Mouse (Mus musculus): ENCODE measurements around the gene Gpr26.

Gene Gpr26

DNA sequence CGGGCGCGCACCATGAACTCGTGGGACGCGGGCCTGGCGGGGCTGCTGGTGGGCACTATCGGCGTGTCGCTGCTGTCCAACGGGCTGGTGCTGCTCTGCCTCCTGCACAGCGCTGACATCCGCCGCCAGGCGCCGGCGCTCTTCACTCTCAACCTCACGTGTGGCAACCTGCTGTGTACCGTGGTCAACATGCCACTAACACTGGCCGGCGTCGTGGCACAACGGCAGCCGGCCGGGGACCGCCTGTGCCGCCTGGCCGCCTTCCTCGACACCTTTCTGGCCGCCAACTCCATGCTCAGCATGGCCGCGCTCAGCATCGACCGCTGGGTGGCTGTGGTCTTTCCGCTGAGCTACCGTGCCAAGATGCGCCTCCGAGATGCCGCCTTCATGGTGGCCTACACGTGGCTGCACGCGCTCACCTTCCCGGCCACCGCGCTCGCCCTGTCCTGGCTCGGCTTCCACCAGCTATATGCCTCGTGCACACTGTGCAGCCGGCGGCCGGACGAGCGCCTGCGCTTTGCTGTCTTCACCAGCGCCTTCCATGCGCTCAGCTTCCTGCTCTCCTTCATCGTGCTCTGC, 745 bp downstream of the Gpr26 start:
- Histone ChIP-seq H3K9me3 (ENCODE audit: low read length) (peaks cover 13% of the 10 kb centered on the region; the same call in 1 of the 2 replicates), H3K4me3 (replicated peaks; ENCODE audit: low read length) (peak overlapping the region; percentile 74), H3K36me3 (ENCODE audit: insufficient read depth, low read length) (no peaks in the 10 kb centered on the region), H3K4me1 (replicated peaks; ENCODE audit: low read depth, low read length) (peaks cover 3% of the 10 kb centered on the region), H3K27me3 (ENCODE audit: insufficient read depth, low read length) (peaks cover 77% of the 10 kb centered on the region)
- TF ChIP-seq CTCF (conservative IDR thresholded peaks at IDR 0.05; ENCODE audit: low read length) (no peak), POU5F1 (IDR thresholded peaks at IDR 0.05; ENCODE audit: borderline replicate concordance, low read length) (no peak), NANOG (IDR thresholded peaks at IDR 0.05; ENCODE audit: borderline replicate concordance, low read length) (no peak)

DNA sequence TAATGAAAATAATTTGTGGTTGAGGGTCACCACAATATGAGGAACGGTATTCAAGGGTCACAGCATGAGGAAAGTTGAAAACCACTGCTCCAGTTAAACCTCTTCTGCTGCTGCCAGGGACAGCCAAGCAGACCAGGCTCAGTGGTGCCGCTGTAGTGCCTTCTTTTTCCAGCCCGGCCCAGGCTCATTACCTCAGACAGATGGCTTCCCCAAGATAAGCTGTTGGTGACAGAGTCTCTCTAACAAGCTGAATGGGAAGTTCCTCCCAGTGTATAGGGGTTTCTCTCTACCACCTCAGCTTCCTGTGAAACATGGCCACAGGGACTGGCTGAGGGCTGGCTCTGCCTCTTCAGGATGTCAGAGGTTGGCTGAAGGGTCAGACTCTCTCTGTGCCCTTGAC, 4.0 kb downstream of the Gpr26 start:
- H3K27me3 ChIP-seq (ENCODE audit: insufficient read depth, low read length): peaks cover 75% of the 10 kb centered on the region
- no peak overlapping the region for H3K4me3 ChIP-seq (replicated peaks; ENCODE audit: low read length)
- H3K36me3 ChIP-seq (ENCODE audit: insufficient read depth, low read length): no peaks in the 10 kb centered on the region
- peaks cover 15% of the 10 kb centered on the region; the same call in 1 of the 2 replicates for H3K9me3 ChIP-seq (ENCODE audit: low read length)
- TF ChIP-seq CTCF (conservative IDR thresholded peaks at IDR 0.05; ENCODE audit: low read length): no peak
- peaks cover 3% of the 10 kb centered on the region for H3K4me1 ChIP-seq (replicated peaks; ENCODE audit: low read depth, low read length)

DNA sequence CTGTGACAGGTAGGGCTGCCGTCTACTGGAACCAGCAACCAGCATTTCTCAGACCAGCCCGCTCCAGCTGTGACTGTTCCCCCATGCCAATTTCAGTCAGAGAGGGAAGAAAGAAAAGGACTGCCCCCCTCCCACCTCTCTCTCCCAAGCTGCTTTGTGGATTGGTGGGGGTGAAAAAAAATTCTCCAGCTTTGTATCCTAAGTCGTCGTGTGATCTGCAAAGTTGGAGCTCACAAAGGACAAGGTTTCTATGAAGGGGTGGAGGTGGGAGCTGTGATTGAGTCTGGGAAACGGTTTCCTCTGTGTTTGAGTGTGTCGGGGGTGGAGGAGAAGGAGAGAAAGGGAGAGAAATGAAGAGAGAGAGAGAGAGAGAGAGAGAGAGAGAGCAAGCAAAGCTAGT, 9.6 kb downstream of the Gpr26 start:
- Histone ChIP-seq H3K4me1 (replicated peaks; ENCODE audit: low read depth, low read length) (no peaks in the 10 kb centered on the region), H3K9me3 (ENCODE audit: low read length) (0 out of 2 replicates have a peak, but pooled peaks cover 2% of the 10 kb centered on the region), H3K36me3 (ENCODE audit: insufficient read depth, low read length) (no peaks in the 10 kb centered on the region), H3K27me3 (ENCODE audit: insufficient read depth, low read length) (peaks cover 40% of the 10 kb centered on the region), H3K4me3 (replicated peaks; ENCODE audit: low read length) (no peak overlapping the region)
- TF ChIP-seq NANOG (IDR thresholded peaks at IDR 0.05; ENCODE audit: borderline replicate concordance, low read length) (no peak), POU5F1 (IDR thresholded peaks at IDR 0.05; ENCODE audit: borderline replicate concordance, low read length) (no peak), CTCF (conservative IDR thresholded peaks at IDR 0.05; ENCODE audit: low read length) (no peak)

DNA sequence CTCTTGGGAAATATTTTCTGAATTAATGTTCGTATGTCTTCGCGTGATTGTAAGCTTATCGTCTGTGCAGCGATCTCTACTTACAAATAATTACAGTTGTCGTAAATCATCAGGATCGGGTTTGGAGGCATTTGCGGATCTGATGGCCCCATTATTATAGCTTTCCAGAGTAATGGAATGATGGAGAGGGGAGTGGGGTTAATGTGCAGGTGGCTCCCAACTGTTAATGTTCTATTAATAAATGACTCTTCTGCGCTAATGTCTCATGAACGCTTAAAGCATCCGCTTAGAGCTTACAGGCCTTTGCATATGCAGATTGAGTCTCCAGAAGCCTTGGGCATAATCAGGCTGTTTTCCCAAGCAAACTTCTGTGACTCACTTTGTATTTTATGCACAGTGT, 12.3 kb downstream of the Gpr26 start:
- Histone ChIP-seq H3K9me3 (ENCODE audit: low read length) (peaks cover 4% of the 10 kb centered on the region; the same call in 1 of the 2 replicates), H3K36me3 (ENCODE audit: insufficient read depth, low read length) (no peaks in the 10 kb centered on the region), H3K4me1 (replicated peaks; ENCODE audit: low read depth, low read length) (no peaks in the 10 kb centered on the region), H3K4me3 (replicated peaks; ENCODE audit: low read length) (no peak overlapping the region), H3K27me3 (ENCODE audit: insufficient read depth, low read length) (peaks cover 27% of the 10 kb centered on the region)
- no peak for TF ChIP-seq POU5F1 (IDR thresholded peaks at IDR 0.05; ENCODE audit: borderline replicate concordance, low read length)
- TF ChIP-seq NANOG (IDR thresholded peaks at IDR 0.05; ENCODE audit: borderline replicate concordance, low read length): no peak
- TF ChIP-seq CTCF (conservative IDR thresholded peaks at IDR 0.05; ENCODE audit: low read length): no peak

DNA sequence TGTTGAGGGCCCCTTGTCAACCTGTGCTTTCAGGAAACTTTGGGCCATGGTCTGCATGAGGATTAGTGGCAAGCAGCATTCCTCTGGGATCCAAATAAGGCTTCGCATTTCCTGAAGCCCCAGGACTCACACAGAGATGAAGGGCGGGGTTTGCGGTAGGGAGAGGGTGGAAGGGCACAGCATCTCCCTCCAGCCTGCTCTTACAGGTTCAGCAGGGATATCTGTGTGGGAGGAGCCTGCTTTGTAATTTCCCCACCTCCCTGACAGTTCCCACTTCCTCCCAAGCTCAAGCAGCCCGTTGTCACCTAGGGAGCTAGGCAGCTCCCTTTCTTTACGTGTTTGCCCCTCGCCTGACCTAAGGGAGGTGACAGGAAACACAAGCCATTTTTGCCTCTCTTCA, 22.8 kb downstream of the Gpr26 start:
- H3K27me3 ChIP-seq (ENCODE audit: insufficient read depth, low read length): no peaks in the 10 kb centered on the region
- H3K36me3 ChIP-seq (ENCODE audit: insufficient read depth, low read length): no peaks in the 10 kb centered on the region
- peaks cover 50% of the 10 kb centered on the region for H3K9me3 ChIP-seq (ENCODE audit: low read length)
- H3K4me3 ChIP-seq (replicated peaks; ENCODE audit: low read length): no peak overlapping the region
- peaks cover 10% of the 10 kb centered on the region; the same call in 1 of the 2 replicates for H3K4me1 ChIP-seq (replicated peaks; ENCODE audit: low read depth, low read length)
- no peak for TF ChIP-seq POU5F1 (IDR thresholded peaks at IDR 0.05; ENCODE audit: borderline replicate concordance, low read length)
- TF ChIP-seq CTCF (conservative IDR thresholded peaks at IDR 0.05; ENCODE audit: low read length): no peak
- TF ChIP-seq NANOG (IDR thresholded peaks at IDR 0.05; ENCODE audit: borderline replicate concordance, low read length): no peak

DNA sequence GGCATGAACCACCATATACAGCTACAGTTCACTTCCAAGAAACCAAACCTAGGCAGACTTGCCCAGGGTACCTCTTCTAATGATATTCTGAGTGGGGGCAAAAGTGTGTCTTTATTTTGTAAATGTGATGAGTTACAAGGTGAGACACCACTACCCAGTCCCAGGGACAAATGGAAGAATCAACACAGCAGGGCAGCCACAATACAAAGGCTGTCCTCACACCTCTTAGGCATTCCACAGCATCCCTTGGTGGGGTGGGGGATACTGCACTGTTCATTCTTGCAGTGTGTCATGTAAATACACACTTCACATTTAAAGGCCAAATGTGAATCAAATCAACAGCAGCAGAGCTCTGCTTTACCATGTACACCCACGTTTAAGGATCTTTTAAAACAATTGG, 26.0 kb downstream of the Gpr26 start:
- H3K4me3 ChIP-seq (replicated peaks; ENCODE audit: low read length): no peak overlapping the region
- H3K36me3 ChIP-seq (ENCODE audit: insufficient read depth, low read length): no peaks in the 10 kb centered on the region; the same call in 1 of the 2 replicates
- peaks cover 10% of the 10 kb centered on the region; the same call in 1 of the 2 replicates for H3K4me1 ChIP-seq (replicated peaks; ENCODE audit: low read depth, low read length)
- no peaks in the 10 kb centered on the region for H3K27me3 ChIP-seq (ENCODE audit: insufficient read depth, low read length)
- peaks cover 56% of the 10 kb centered on the region for H3K9me3 ChIP-seq (ENCODE audit: low read length)
- TF ChIP-seq CTCF (conservative IDR thresholded peaks at IDR 0.05; ENCODE audit: low read length) (no peak), NANOG (IDR thresholded peaks at IDR 0.05; ENCODE audit: borderline replicate concordance, low read length) (no peak)

DNA sequence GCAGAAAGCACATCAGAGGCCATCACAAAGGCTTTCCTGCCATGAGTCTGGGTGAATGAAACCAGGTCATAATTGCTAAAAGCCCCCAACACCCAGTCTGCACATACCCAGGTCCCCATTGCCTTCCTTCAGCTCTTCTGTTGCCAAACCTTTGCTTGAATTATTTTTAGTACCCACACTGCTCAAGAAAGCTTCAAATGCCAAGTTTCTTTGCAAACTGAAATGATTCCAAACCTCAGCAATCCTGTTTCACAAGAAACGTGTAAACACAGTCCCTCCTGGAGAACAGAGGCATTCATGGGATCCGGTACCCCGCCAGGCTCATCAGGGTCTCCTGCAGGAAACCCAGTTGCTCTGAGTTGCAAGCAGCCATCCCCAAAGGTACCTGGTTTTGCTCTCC, 26.6 kb downstream of the Gpr26 start:
- Histone ChIP-seq H3K36me3 (ENCODE audit: insufficient read depth, low read length) (no peaks in the 10 kb centered on the region; the same call in 1 of the 2 replicates), H3K27me3 (ENCODE audit: insufficient read depth, low read length) (no peaks in the 10 kb centered on the region), H3K9me3 (ENCODE audit: low read length) (peaks cover 56% of the 10 kb centered on the region), H3K4me1 (replicated peaks; ENCODE audit: low read depth, low read length) (peaks cover 10% of the 10 kb centered on the region; the same call in 1 of the 2 replicates), H3K4me3 (replicated peaks; ENCODE audit: low read length) (no peak overlapping the region)
- TF ChIP-seq NANOG (IDR thresholded peaks at IDR 0.05; ENCODE audit: borderline replicate concordance, low read length): no peak
- TF ChIP-seq POU5F1 (IDR thresholded peaks at IDR 0.05; ENCODE audit: borderline replicate concordance, low read length): no peak
- TF ChIP-seq CTCF (conservative IDR thresholded peaks at IDR 0.05; ENCODE audit: low read length): no peak

DNA sequence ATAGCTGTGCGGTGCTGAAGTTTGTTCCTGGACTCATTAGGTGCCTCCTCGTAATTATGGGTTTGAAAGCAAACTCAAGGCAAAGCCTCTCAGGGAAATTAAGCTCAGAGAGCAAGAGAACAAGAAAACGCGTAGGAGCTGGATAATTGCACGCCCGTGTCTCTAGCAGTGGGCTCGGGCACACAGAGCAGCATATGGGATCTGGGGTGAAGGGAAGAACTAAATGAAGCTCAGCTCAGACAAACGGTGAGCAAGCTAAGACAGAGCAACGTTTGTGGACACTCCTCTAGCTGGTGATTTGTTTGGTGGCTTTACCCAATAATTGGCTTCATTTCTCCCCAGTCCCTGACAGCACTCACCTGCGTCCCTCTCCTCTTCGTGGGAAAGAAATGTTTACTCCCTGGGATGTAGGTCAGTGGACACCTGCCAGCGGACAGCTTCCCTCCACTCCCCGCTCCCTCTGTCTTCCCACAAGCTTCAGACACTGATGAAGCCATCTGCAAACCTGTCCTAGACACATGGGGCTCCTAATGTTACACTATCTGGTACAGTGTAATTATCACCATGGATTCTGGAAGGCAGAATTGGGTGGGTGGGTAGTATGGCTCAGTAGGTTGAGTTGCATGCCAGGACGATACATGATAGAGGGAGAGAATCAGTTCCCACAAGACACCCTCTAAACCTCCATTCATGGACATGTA, 39.9 kb downstream of the Gpr26 start:
- Histone ChIP-seq H3K27me3 (ENCODE audit: insufficient read depth, low read length) (peaks cover 68% of the 10 kb centered on the region), H3K4me1 (replicated peaks; ENCODE audit: low read depth, low read length) (no peaks in the 10 kb centered on the region), H3K4me3 (replicated peaks; ENCODE audit: low read length) (no peak overlapping the region), H3K9me3 (ENCODE audit: low read length) (peaks cover 26% of the 10 kb centered on the region), H3K36me3 (ENCODE audit: insufficient read depth, low read length) (no peaks in the 10 kb centered on the region)
- TF ChIP-seq POU5F1 (IDR thresholded peaks at IDR 0.05; ENCODE audit: borderline replicate concordance, low read length) (no peak), CTCF (conservative IDR thresholded peaks at IDR 0.05; ENCODE audit: low read length) (no peak), NANOG (IDR thresholded peaks at IDR 0.05; ENCODE audit: borderline replicate concordance, low read length) (no peak)

Measured in E14TG2a.4 (cell line).